Mouse (Mus musculus) heart, postnatal 36 days (tissue): Measurements from ENCODE around the gene Fanca. TPM values are rescaled to one million over a fixed set of nuclear protein-coding genes. Genes with fewer than 3 reads are reported as not detected.
"Not testable (repeated sequence)": the region's sequence is repeated elsewhere in the genome, so short reads cannot be mapped to it uniquely, and the experiment has no call there.

Experiments used
- DNase-seq, 2 experiments: peaks; one replicate each; pipeline ENCODE4 v3.0.0; 2021 to 2022
- intact Hi-C: fragments of 180-260 bp; cut with DNase I; formaldehyde crosslinking; loops from one replicate; pipeline ENCODE4 v1.15.1; 2025
- total RNA-seq, 2 experiments: library from RNA; stranded (reverse); gene quantifications; 2 replicates each; pipeline ENCODE4 v1.2.3; 2021

Gene Fanca
- total RNA-seq, 2 experiments from 2014 or later, result 1.7 to 3.4 TPM

GRCm38 (mm10) chr8:123235520-123236497 lies 82.6 kb downstream of the Fanca start, which contains the start of gene Spata2l:
Gene Spata2l (minus strand): TSS chr8:123236233.
- DNase-seq, result peak; percentile 80 to 83
- intact Hi-C loops, result no loop called here

- intact Hi-C loops, result no loop called here
Observed at GRCm38 (mm10) chr8:123234918-123235519, 83.4 kb downstream of the Fanca start.

GRCm38 (mm10) chr8:123233760-123234159 lies 84.6 kb downstream of the Fanca start:
- intact Hi-C loops, result no loop called here

More at GRCm38 (mm10) chr8:123234918-123235519, 83.4 kb downstream of the Fanca start:
- DNase-seq, result no peak

GRCm38 (mm10) chr8:123233300-123233699 lies 85.1 kb downstream of the Fanca start:
- intact Hi-C loops, result no loop called here
- no peak for DNase-seq

More at GRCm38 (mm10) chr8:123233760-123234159, 84.6 kb downstream of the Fanca start:
- DNase-seq, result no peak

- intact Hi-C loops, result no loop called here
Observed at GRCm38 (mm10) chr8:123232553-123232952, 85.8 kb downstream of the Fanca start.

GRCm38 (mm10) chr8:123231742-123232141 lies 86.6 kb downstream of the Fanca start:
- no peak for DNase-seq
- intact Hi-C loops, result no loop called here

More at GRCm38 (mm10) chr8:123232553-123232952, 85.8 kb downstream of the Fanca start:
- DNase-seq, result no peak

- intact Hi-C loops, result not testable (repeated sequence)
Observed at GRCm38 (mm10) chr8:123230326-123230725, 88.0 kb downstream of the Fanca start.

GRCm38 (mm10) chr8:123228416-123228815 lies 90.0 kb downstream of the Fanca start:
- intact Hi-C loops, result loop anchor here (10.0 kb wide), 1 partner anchor 754 kb away; the partner anchor contains the start of genes Ctu2 and Rnf166
- DNase-seq, result no peak

More at GRCm38 (mm10) chr8:123230326-123230725, 88.0 kb downstream of the Fanca start:
- DNase-seq, result not testable (repeated sequence)

- DNase-seq, result peak; percentile 94 to 96
- intact Hi-C loops, result loop anchor here (10.0 kb wide), 1 partner anchor 750 kb away; the partner anchor contains the start of genes Ctu2 and Rnf166
Observed at GRCm38 (mm10) chr8:123224278-123225266, 93.8 kb downstream of the Fanca start, which contains the start of gene Cdk10. Gene Cdk10 (plus strand): TSS chr8:123224842.

- intact Hi-C loops, result loop anchor here (10.0 kb wide), 1 partner anchor 746 kb away; the partner anchor contains the start of genes Ctu2 and Rnf166
- DNase-seq, result no peak
Observed at GRCm38 (mm10) chr8:123220917-123221316, 97.5 kb downstream of the Fanca start.

Other genes with a start within 250 kb of the Fanca start
- gene Rpl13, start 216.2 kb downstream of the Fanca start, total RNA-seq, result 100 to 1,000 TPM; 409 to 436 TPM
- under 1 TPM; 0.35 to 0.44 TPM for gene Cpne7, start 201.2 kb downstream of the Fanca start, total RNA-seq
- gene Sult5a1, start 160.3 kb downstream of the Fanca start, total RNA-seq, result under 1 TPM; 0.58 to 0.79 TPM
- 10 to 100 TPM; 32.3 to 53.6 TPM for gene Dpep1, start 132.3 kb downstream of the Fanca start, total RNA-seq
- 10 to 100 TPM; 53.9 to 69.1 TPM for gene Chmp1a, start 105.8 kb downstream of the Fanca start, total RNA-seq
- gene Spata33, start 105.7 kb downstream of the Fanca start, total RNA-seq, result 10 to 100 TPM; 22.5 to 27.2 TPM
- gene Cdk10, start 93.7 kb downstream of the Fanca start, total RNA-seq, result 10 to 100 TPM; 19.6 to 24.0 TPM
- 1 to 10 TPM; 5.4 to 6.2 TPM for gene Spata2l, start 82.3 kb downstream of the Fanca start, total RNA-seq
- gene Zfp276, start 64.4 kb downstream of the Fanca start, total RNA-seq, result 10 to 100 TPM in 1 of 2 experiments, 1 to 10 TPM in 1; 9.4 to 10.8 TPM
- 10 to 100 TPM; 21.8 to 26.5 TPM for gene Vps9d1, start 64.2 kb downstream of the Fanca start, total RNA-seq
- under 1 TPM; 0.11 to 0.14 TPM for gene Spire2, start 14.1 kb upstream of the Fanca start, total RNA-seq
- 100 to 1,000 TPM; 121 to 130 TPM for gene Tcf25, start 55.2 kb upstream of the Fanca start, total RNA-seq
- gene Mc1r, start 88.5 kb upstream of the Fanca start, total RNA-seq, result not detected
- gene Tubb3, start 92.8 kb upstream of the Fanca start, total RNA-seq, result under 1 TPM in 1 of 2 experiments, not detected in 1; 0.72 TPM
- 10 to 100 TPM; 51.6 to 58.1 TPM for gene Def8, start 105.0 kb upstream of the Fanca start, total RNA-seq
- gene Afg3l1, start 159.3 kb upstream of the Fanca start, total RNA-seq, result 10 to 100 TPM; 62.6 to 74.3 TPM
- not detected for gene Dbndd1, start 196.9 kb upstream of the Fanca start, total RNA-seq
- 1 to 10 TPM; 4.4 to 5.2 TPM for gene Gas8, start 200.3 kb upstream of the Fanca start, total RNA-seq